Mouse (Mus musculus): Measurements from ENCODE around the gene Akr1c6. TPM values are rescaled to one million over a fixed set of nuclear protein-coding genes. Genes with fewer than 3 reads are reported as not detected.

The Akr1c6 gene
- polyA plus RNA-seq, 1 experiment from 2014 or later = not detected

DNA sequence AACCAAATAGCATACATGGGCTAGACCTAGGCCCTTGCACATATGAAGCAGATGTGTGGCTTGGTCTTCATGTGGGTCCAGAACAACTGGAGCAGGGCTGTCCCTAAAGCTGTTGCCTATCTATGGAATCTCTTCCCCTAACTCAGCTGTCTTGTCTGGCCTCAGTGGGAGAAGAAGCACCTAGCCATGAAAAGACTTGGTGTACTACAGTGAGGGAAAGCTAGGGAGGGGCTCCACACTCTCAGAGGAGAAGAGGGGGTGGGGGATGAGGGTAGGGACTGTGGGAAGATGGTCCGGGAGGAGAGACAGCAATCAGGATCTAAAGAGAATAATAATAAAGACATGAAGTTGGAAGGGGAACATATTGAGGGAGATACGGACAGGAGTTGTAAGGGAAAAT is 5.5 kb upstream of the Akr1c6 start:
- no peaks in the 10 kb centered on the region for H3K4me1 ChIP-seq (ENCODE audit: control insufficient read depth, insufficient read depth, low read length)
- no peaks in the 10 kb centered on the region for H3K9me3 ChIP-seq (ENCODE audit: control insufficient read depth, low read length)
- no peak overlapping the region for H3K27ac ChIP-seq (ENCODE audit: low read depth, low read length)
- no peaks in the 10 kb centered on the region for H3K36me3 ChIP-seq (ENCODE audit: control insufficient read depth, insufficient read depth, low read length)
- ATAC-seq (ENCODE audit: low FRiP score, low TSS enrichment) = no peak
- no peaks in the 10 kb centered on the region for H3K27me3 ChIP-seq (ENCODE audit: control insufficient read depth, insufficient read depth, low read length)
- H3K4me2 ChIP-seq (replicated peaks; ENCODE audit: low read depth, low read length) = no peak overlapping the region
- WGBS = 90% methylated on average over 2 of the region's 2 CpGs
- no peak overlapping the region for H3K4me3 ChIP-seq (ENCODE audit: low read length)
- no peak overlapping the region for H3K9ac ChIP-seq (ENCODE audit: low read depth, low read length)

DNA sequence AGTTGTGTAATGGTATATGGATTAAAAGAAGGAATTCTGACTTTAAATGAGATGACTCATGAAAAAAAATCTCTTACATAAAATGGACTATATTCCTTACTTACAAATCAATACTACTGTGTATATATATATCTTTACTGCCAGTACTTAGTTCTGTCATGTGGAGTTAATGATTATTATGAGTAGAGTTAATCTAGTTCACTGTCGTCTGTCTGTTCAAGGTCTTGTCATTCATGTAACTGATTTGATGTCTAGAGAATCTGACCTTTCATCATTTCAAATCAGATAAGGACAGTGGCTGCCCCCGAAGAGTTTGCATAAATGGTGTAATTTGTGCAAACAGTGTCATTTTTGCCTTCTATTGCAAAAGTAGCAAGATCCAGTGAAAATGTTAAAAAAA is 5.1 kb upstream of the Akr1c6 start:
- Histone ChIP-seq H3K4me2 (replicated peaks; ENCODE audit: low read depth, low read length) (no peak overlapping the region), H3K36me3 (ENCODE audit: control insufficient read depth, insufficient read depth, low read length) (no peaks in the 10 kb centered on the region), H3K9me3 (ENCODE audit: control insufficient read depth, low read length) (no peaks in the 10 kb centered on the region), H3K27me3 (ENCODE audit: control insufficient read depth, insufficient read depth, low read length) (no peaks in the 10 kb centered on the region), H3K4me1 (ENCODE audit: control insufficient read depth, insufficient read depth, low read length) (no peaks in the 10 kb centered on the region), H3K4me3 (ENCODE audit: low read length) (no peak overlapping the region), H3K27ac (ENCODE audit: low read depth, low read length) (no peak overlapping the region), H3K9ac (ENCODE audit: low read depth, low read length) (no peak overlapping the region)
- ATAC-seq (ENCODE audit: low FRiP score, low TSS enrichment) = no peak
- WGBS = 71% methylated on average over 2 of the region's 2 CpGs

DNA sequence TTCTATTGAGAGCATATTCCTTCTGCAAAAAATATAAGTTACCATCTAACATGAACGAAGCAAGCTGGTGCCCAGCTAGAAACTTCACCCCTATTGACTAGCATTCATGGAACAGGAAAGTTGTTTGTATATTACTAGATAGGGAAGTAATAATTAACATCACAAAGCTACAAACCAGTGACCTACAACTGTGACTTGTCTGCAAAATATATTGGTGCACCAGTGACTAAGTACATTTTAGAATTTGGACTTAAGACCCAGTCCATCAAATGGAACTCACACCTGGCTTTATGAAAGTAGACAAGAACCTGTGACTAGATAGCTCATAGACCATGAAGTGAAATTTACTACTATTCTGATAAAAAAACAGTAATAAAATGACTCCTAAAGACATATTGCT is 3.0 kb upstream of the Akr1c6 start:
- no peak overlapping the region for H3K27ac ChIP-seq (ENCODE audit: low read depth, low read length)
- WGBS = 84% methylated on average over 1 of the region's 1 CpGs
- no peak overlapping the region for H3K4me3 ChIP-seq (ENCODE audit: low read length)
- H3K27me3 ChIP-seq (ENCODE audit: control insufficient read depth, insufficient read depth, low read length) = no peaks in the 10 kb centered on the region
- ATAC-seq (ENCODE audit: low FRiP score, low TSS enrichment) = no peak
- H3K4me1 ChIP-seq (ENCODE audit: control insufficient read depth, insufficient read depth, low read length) = no peaks in the 10 kb centered on the region
- H3K9me3 ChIP-seq (ENCODE audit: control insufficient read depth, low read length) = no peaks in the 10 kb centered on the region
- H3K9ac ChIP-seq (ENCODE audit: low read depth, low read length) = no peak overlapping the region
- no peaks in the 10 kb centered on the region for H3K36me3 ChIP-seq (ENCODE audit: control insufficient read depth, insufficient read depth, low read length)
- no peak overlapping the region for H3K4me2 ChIP-seq (replicated peaks; ENCODE audit: low read depth, low read length)

DNA sequence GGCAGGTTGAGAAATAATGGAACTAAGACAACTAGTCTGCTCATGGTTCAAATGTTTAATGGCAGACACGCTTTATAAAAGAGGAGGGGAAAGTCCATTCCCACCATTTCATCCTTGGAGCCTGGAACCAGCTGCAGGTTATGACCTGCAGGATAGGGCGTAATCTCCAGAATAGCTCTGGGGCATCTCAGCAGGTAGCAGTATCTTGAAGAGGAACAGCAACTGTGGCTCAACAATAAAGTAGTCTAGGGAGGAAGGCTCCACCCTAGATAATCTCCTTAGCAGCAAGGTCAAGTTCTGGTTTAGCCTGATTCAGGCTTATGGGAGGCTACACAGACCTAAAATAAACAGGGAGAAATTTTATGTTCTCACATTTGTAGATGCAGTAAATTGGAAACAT is 31.5 kb downstream of the Akr1c6 start:
- 97% methylated on average over 2 of the region's 2 CpGs for WGBS
- Histone ChIP-seq H3K9me3 (ENCODE audit: control insufficient read depth, low read length) (no peaks in the 10 kb centered on the region), H3K36me3 (ENCODE audit: control insufficient read depth, insufficient read depth, low read length) (no peaks in the 10 kb centered on the region), H3K4me1 (ENCODE audit: control insufficient read depth, insufficient read depth, low read length) (no peaks in the 10 kb centered on the region), H3K27me3 (ENCODE audit: control insufficient read depth, insufficient read depth, low read length) (no peaks in the 10 kb centered on the region), H3K4me2 (replicated peaks; ENCODE audit: low read depth, low read length) (no peak overlapping the region), H3K9ac (ENCODE audit: low read depth, low read length) (no peak overlapping the region), H3K27ac (ENCODE audit: low read depth, low read length) (no peak overlapping the region), H3K4me3 (ENCODE audit: low read length) (no peak overlapping the region)
- no peak for ATAC-seq (ENCODE audit: low FRiP score, low TSS enrichment)

DNA sequence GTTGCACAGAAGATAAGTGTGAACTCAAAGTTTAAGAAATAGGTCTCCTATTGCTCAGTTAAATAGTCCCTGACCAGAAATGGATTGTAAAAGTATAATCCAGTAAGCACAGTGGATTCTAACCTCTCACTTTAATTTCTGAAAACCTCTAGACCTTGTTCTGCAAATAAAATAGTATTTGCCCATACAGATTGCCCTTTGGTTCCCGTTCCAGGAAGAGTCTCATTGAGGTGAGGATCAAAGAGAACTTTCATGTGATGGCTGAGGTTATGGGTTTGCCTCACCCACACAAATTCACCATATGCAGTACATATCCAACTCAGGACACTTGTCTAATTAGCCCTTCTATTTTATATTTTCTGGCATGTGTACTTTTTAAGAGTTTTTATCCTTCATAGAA is 33.8 kb downstream of the Akr1c6 start:
- Histone ChIP-seq H3K27me3 (ENCODE audit: control insufficient read depth, insufficient read depth, low read length) (no peaks in the 10 kb centered on the region), H3K4me2 (replicated peaks; ENCODE audit: low read depth, low read length) (no peak overlapping the region), H3K36me3 (ENCODE audit: control insufficient read depth, insufficient read depth, low read length) (no peaks in the 10 kb centered on the region), H3K9ac (ENCODE audit: low read depth, low read length) (no peak overlapping the region), H3K4me3 (ENCODE audit: low read length) (no peak overlapping the region), H3K9me3 (ENCODE audit: control insufficient read depth, low read length) (no peaks in the 10 kb centered on the region), H3K27ac (ENCODE audit: low read depth, low read length) (no peak overlapping the region), H3K4me1 (ENCODE audit: control insufficient read depth, insufficient read depth, low read length) (no peaks in the 10 kb centered on the region)
- WGBS = 89% methylated on average over 1 of the region's 1 CpGs
- ATAC-seq (ENCODE audit: low FRiP score, low TSS enrichment) = no peak

Other genes starting within 250 kb of the Akr1c6 start
- 6.3 and 7.7 TPM in 2 replicates for gene Akr1c13, start 243.2 kb upstream of the Akr1c6 start, polyA plus RNA-seq (2014; fragmentation: Nextera tagmentation; extraction: Ambion mirVana)
- gene Akr1c19, start 205.6 kb upstream of the Akr1c6 start, polyA plus RNA-seq (2014; fragmentation: Nextera tagmentation; extraction: Ambion mirVana) = 16.5 and 18.8 TPM in 2 replicates
- 2.4 and 2.5 TPM in 2 replicates for gene Akr1c12, start 154.9 kb upstream of the Akr1c6 start, polyA plus RNA-seq (2014; fragmentation: Nextera tagmentation; extraction: Ambion mirVana)
- not detected in 2 replicates for gene Akr1c20, start 89.0 kb downstream of the Akr1c6 start, polyA plus RNA-seq (2014; fragmentation: Nextera tagmentation; extraction: Ambion mirVana)
- 0.47 and 0.80 TPM in 2 replicates for gene Akr1c21, start 139.8 kb downstream of the Akr1c6 start, polyA plus RNA-seq (2014; fragmentation: Nextera tagmentation; extraction: Ambion mirVana)
- gene Akr1e1, start 174.9 kb downstream of the Akr1c6 start, polyA plus RNA-seq (2014; fragmentation: Nextera tagmentation; extraction: Ambion mirVana) = 32.2 and 35.6 TPM in 2 replicates

Measured in kidney, embryonic 14.5 days (tissue).